Mouse (Mus musculus) induced T-regulatory cell, adult 2 months (primary cell): ENCODE results near the gene Myo3b.

Experiments
- DNase-seq: peaks from one replicate; pipeline ENCODE4 v3.0.0-alpha.2; 2012; ENCODE audit warnings: low read depth

The Myo3b gene

GRCm38 (mm10) chr2:70456205-70456604 lies 417.3 kb downstream of the Myo3b start:
- DNase-seq: no peak

- no peak for DNase-seq
Measured at GRCm38 (mm10) chr2:70463606-70464005, 424.7 kb downstream of the Myo3b start.

- no peak for DNase-seq
Measured at GRCm38 (mm10) chr2:70471136-70471535, 432.2 kb downstream of the Myo3b start.

- peak; percentile 6 for DNase-seq
Measured at GRCm38 (mm10) chr2:70471861-70472620, 433.1 kb downstream of the Myo3b start.
